Mouse (Mus musculus): ENCODE measurements at regions not wholly inside any gene's neighbourhood (a gene's known extent, or its start where the extent isn't known, plus 50 kb on each side); places are given as distances from the start of the nearest gene placed in this dataset.

DNA sequence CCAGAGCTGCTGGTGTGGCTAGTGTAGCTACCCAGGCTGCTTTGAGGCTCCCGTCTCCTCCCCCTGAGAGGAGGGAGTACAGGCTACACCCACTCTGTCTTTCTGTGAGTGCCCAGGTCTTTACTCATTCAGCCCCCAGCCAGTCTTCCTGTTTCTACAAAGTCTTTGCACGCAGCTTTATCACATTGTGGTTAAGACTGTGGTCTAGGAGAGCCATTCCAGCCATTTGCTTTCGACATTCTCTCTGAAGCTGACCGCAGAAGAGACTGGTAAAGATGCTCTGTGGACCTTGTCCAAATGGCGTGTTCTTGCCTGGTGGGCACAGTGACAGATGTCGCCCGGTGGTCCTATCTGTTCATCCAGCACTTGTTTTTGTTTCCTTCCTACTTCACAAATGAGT lies 62.0 kb downstream of the Tpra1 start:
- in situ Hi-C loops (cut with MboI, MseI) = loop anchor here (25.0 kb wide), 1 partner anchor 973 kb away; the partner anchor contains the start of gene Vmn1r45

- in situ Hi-C loops (cut with MboI, MseI) = loop anchor here (25.0 kb wide), 1 partner anchor 972 kb away; the partner anchor contains the start of gene Vmn1r45
Observed at GRCm38 (mm10) chr6:88964911-88965310, 62.9 kb downstream of the Tpra1 start.

- in situ Hi-C loops (cut with MboI, MseI) = loop anchor here (25.0 kb wide), 1 partner anchor 972 kb away; the partner anchor contains the start of gene Vmn1r45
Observed at GRCm38 (mm10) chr6:88965361-88966226, 63.5 kb downstream of the Tpra1 start.

DNA sequence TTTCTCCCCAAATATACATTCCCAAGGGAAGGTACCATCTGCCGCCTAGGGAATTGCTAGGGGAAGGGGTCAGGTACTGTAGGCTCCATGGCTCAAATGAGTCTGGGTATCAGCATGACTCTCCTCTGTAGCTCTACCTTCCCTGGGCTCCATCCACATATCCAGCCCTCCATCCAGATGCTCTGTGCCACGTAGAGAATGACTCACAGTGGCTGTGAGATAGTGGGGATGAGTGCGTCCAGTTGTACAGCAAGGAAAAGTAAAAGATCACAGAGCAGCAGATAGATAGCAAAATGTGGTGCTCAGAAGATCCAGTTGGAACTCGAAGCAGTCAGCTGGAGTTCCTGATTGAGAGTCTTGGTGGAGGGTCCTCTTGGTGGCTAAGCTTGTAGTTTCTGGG lies 64.5 kb downstream of the Tpra1 start:
- in situ Hi-C loops (cut with MboI, MseI) = loop anchor here (25.0 kb wide), 1 partner anchor 971 kb away; the partner anchor contains the start of gene Vmn1r45

GRCm38 (mm10) chr6:88968842-88969241 lies 66.8 kb downstream of the Tpra1 start:
- in situ Hi-C loops (cut with MboI, MseI) = loop anchor here (25.0 kb wide), 1 partner anchor 968 kb away; the partner anchor contains the start of gene Vmn1r45

- in situ Hi-C loops (cut with MboI, MseI) = loop anchor here (25.0 kb wide), 1 partner anchor 966 kb away; the partner anchor contains the start of gene Vmn1r45
Observed at GRCm38 (mm10) chr6:88971729-88972128, 69.7 kb downstream of the Tpra1 start.

- in situ Hi-C loops (cut with MboI, MseI) = loop anchor here (25.0 kb wide), 1 partner anchor 963 kb away; the partner anchor contains the start of gene Vmn1r45
Observed at GRCm38 (mm10) chr6:88974457-88974856, 72.4 kb downstream of the Tpra1 start.

- in situ Hi-C loops (cut with MboI, MseI) = no loop called here
Observed at GRCm38 (mm10) chr6:88976581-88976980, 74.5 kb downstream of the Tpra1 start.

DNA sequence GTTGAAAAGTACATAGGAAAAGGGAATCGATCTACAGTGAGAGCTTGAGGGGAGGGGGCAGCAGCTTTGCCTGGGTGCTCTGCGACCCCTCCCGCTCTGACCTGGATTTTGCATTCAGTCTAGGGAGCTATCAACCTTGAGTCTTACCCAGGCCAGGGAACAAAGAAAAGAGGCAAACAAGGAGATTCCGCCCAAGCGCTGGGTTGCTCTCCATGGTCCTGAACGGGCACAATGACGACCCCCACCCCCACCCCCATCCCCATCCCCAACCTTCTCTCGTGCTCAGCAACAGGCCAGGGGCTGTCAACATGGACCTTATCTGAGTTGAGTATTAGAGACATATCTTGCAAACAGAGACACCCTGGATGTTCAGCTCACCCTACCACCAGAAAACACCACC lies 74.9 kb downstream of the Tpra1 start:
- in situ Hi-C loops (cut with MboI, MseI) = no loop called here

- in situ Hi-C loops (cut with MboI, MseI) = no loop called here
Observed at GRCm38 (mm10) chr6:88978970-88979369, 76.9 kb downstream of the Tpra1 start.

GRCm38 (mm10) chr6:88980112-88980511 lies 78.1 kb downstream of the Tpra1 start:
- in situ Hi-C loops (cut with MboI, MseI) = no loop called here

DNA sequence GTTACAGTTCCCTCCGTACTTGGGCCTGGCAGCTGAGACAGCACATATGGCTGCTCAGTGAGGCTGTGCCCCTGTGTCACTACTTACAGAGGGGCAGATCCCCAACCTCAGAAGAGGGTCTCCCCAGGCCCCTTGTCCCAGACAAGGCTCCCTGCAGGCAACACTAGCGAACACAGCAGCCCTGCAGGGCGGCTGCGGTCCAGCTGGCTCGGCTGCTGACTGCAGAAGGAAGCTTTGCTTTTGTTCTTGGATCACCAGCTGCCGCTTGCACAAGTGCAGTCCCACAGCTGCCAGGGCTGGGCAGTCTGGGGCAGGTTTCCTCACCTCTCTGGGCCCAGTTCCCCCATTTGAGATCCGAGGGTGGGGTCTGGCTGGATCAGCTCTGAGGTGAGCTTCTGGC lies 79.5 kb downstream of the Tpra1 start:
- in situ Hi-C loops (cut with MboI, MseI) = no loop called here

DNA sequence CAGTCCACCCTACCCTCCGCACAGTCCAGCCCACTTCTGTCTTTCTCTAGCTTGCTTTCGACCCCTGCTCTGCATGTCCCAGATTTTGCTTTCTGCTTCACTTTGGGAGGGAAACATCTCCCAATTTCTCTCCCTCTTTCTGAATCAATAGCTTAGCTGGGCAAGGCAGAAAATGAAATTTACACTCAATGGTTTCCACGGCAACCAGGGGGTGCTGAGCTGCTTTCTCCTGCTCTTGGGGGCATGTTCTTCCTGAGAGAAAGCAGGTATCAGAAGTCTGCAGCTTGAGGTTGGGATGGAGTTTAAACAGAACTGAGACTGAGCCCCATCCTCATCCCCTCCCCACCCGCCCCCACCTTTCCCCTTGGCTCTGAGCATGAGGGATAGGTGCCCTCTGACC lies 82.1 kb downstream of the Tpra1 start:
- in situ Hi-C loops (cut with MboI, MseI) = no loop called here

GRCm38 (mm10) chr6:88984863-88985262 lies 82.8 kb downstream of the Tpra1 start:
- in situ Hi-C loops (cut with MboI, MseI) = no loop called here

DNA sequence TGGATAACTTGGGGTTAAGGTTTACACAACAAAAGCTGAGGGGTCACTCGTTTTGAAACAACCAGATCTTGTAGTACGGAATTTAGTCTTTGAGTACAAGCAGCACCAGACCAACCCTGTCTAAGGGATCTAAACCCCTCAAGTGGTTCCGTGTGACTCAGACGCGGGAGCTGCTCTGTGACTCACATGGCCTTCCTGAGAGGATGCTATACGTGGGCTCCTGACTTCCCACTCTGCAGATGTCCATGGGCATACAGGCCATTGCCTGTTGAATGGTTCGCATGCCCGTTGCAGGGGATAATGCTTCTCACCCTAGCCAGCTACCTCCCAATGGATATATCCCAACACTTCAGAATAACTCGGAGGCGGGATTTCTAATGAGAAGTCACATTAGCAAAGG lies 86.5 kb downstream of the Tpra1 start:
- in situ Hi-C loops (cut with MboI, MseI) = no loop called here

DNA sequence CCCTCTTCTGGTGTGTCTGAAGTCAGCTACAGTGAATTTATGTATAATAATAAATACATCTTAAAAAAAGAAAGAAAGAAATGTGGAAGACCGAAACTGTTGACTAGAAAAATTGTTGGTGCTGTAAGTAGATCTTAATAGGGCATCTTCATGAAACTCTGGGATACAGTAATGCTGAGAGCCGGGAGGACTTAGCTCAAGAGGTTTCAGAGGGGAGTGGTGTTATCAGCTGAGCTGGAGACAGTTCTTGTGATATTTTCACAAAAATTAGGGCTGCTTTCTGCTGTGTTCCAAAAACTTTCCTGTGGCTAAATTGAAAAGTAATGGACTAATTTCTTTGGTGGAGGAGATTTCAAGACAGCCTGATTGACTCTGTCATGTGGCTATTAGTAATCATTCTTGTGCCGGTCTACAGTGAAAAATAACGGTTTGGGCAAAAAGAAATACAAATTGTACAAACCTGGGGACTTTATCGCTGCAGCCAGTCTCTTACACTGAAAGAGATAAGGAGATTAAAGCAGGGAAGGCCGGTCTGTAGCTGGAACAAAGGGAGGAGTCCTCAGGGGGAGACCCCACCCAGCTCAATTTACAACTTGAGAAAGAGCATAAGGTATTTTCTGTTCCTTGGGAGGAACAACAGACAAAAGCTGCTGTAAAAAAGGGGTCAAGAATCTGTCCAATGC lies 87.7 kb downstream of the Tpra1 start:
- in situ Hi-C loops (cut with MboI, MseI) = no loop called here

DNA sequence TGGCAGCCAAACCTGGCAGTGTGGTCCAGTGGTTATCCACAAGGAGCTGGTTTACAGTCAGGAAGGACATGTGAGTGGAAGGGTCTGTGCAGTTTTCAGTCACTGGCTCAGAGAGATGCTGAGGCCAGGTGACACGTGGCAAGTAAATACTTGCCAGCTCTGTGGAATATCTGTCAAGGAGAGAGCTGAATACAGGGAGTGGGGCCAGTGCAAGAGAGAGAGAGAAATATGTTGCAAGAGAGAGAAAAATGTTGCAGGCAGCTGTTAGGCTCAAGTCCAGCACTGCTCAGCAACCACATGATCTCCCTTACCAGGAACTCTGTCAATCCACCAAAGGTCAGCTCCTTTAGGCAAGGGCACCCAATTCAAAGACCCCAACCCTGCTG lies 88.2 kb downstream of the Tpra1 start:
- in situ Hi-C loops (cut with MboI, MseI) = no loop called here

DNA sequence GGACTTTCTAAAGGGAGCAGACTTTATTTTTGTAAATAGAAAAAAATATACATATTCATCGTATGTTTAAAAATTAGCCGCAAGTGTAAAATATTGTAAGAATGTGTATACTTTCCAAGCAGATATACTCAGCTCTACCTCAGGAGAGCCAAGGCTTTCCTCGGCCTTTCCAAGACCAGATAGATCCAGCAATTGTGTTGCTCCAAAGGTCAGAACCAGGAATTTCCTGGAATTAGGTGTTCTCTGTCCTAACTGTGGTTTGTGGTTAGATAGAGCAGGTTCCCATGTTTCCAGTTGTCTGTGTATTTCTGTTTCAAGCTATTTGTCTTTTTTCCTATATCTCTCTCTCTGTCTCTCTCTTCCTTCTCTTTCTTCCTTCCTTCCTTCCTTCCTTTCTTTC lies 93.0 kb downstream of the Tpra1 start:
- in situ Hi-C loops (cut with MboI, MseI) = no loop called here

- in situ Hi-C loops (cut with MboI, MseI) = no loop called here
Observed at GRCm38 (mm10) chr6:88998927-88999722, 97.1 kb downstream of the Tpra1 start.

GRCm38 (mm10) chr6:89000359-89000758 lies 98.3 kb downstream of the Tpra1 start:
- in situ Hi-C loops (cut with MboI, MseI) = no loop called here

DNA sequence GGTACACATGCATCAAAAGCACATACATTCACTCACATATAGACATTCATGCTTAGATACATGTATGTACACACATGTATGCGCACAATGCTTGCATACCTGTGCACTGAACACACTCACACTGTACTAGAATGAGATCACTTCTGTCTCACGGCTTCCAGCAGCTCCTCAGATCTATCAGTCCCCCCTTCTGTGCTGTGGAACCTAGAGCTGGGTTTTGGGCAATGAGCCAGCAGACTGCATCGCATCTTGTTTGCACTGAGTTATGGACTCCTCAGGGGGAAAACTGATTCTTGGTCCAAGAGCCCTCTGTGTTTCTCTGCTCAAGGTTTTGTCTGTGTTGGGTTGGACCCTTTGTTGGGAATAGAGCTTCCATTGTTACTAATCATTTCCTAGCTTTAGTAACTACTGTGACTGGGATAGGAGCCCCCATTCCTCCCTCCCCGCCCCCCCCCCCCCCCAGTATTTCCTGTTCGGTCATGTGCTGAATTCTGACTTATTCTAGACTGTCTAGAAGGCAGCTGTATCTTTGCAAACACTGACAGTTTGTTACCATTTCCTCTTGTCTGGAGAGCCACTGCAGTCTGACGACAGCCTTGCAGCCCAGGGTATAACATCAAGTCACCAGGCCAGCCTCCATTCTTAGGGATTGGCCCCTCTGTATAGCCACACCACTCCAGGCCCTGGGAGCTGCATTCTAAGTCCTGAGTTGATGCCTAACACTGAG lies 101.3 kb downstream of the Tpra1 start:
- in situ Hi-C loops (cut with MboI, MseI) = no loop called here

Measured in regulatory T cell (primary cell).